Mouse (Mus musculus) forebrain, embryonic 10.5 days (tissue): ENCODE measurements at regions not wholly inside any gene's neighbourhood (a gene's known extent, or its start where the extent isn't known, plus 50 kb on each side); places are given as distances from the start of the nearest gene placed in this dataset.

Experiments used
- DNase-seq: peaks from one replicate; pipeline ENCODE4 v3.0.0-alpha.2; 2017; ENCODE audit warnings: low spot score; ENCODE audit errors: extremely low spot score
- H3K27ac ChIP-seq: fragments of 300-500 bp; sonication (generic); 2 replicates; pipeline ENCODE4 v1.5.1; 2016; ENCODE audit warnings: mild to moderate bottlenecking
- H3K27me3 ChIP-seq: fragments of 300-500 bp; sonication (generic); 2 replicates; pipeline ENCODE4 v1.6.1; 2016; ENCODE audit warnings: mild to moderate bottlenecking; ENCODE audit not compliant: poor library complexity, severe bottlenecking
- H3K36me3 ChIP-seq: fragments of 300-500 bp; sonication (generic); replicated peaks from 2 replicates; pipeline ENCODE4 v1.6.1; 2016; ENCODE audit warnings: mild to moderate bottlenecking, moderate library complexity
- H3K4me1 ChIP-seq: fragments of 300-500 bp; sonication (generic); 2 replicates; pipeline ENCODE4 v1.6.1; 2016
- H3K4me3 ChIP-seq: fragments of 300-500 bp; sonication (generic); 2 replicates; pipeline ENCODE4 v1.5.1; 2016; ENCODE audit warnings: mild to moderate bottlenecking, moderate library complexity
- H3K9me3 ChIP-seq: fragments of 300-500 bp; sonication (generic); 2 replicates; pipeline ENCODE4 v1.6.1; 2016; ENCODE audit warnings: mild to moderate bottlenecking, moderate library complexity
- WGBS: fragments of 180-500 bp; shearing (Covaris S2); methylation state at CpG from one replicate; pipeline ENCODE4 v1.1.7; 2016; 5-methylcytosine and 5-hydroxymethylcytosine counted together

DNA sequence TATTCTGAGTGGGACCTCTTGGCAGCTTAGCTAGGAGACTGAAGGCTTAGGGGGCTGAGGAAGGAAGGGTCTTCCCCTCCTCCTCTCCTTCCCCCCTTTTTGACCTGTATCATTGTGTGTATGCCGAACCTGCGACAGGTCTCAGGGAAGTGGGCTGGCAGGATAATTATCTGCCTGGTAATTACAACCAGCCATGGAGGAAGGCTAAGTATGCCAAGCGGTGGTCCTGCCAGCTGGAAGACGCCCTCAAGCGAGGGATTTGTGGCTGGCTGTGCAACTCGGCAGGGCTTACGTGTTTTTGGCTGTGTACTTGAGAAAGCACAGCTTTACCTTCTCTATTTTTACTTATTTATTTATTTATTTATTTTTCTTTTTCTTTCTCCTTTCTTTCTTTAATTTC is 347.7 kb downstream of the Med13l start:
- Histone ChIP-seq H3K27ac (no peak overlapping the region), H3K9me3 (peaks cover 10% of the 10 kb centered on the region), H3K4me1 (peaks cover 4% of the 10 kb centered on the region; the same call in 1 of the 2 replicates), H3K27me3 (0 out of 2 replicates have a peak, but pooled peaks cover 8% of the 10 kb centered on the region), H3K36me3 (no peaks in the 10 kb centered on the region), H3K4me3 (no peak overlapping the region)
- WGBS, result 69% methylated on average over 7 of the region's 7 CpGs
- no peak for DNase-seq

DNA sequence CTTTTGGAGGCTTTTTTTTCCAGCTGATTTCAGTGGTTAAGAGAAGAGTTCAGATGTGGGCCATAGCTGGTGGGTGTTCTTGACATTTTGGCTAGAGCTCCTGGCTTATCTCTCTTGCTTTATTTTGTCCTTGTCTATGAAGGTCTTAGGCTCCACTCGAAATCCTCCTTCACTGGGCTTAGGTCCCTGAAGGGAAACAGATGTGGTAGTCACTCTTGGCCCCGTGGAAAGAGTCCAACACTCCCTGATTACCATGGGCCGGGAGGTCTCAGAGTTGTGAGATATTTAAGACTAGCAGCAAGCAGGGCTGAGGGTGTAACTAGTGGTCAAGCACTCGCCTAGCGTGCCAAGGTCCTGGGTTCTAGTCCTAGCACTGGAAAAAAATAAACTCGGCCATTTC is 349.3 kb downstream of the Med13l start:
- no peak overlapping the region for H3K27ac ChIP-seq
- 0 out of 2 replicates have a peak, but pooled peaks cover 13% of the 10 kb centered on the region for H3K27me3 ChIP-seq
- 87% methylated on average over 6 of the region's 6 CpGs for WGBS
- no peak for DNase-seq
- no peaks in the 10 kb centered on the region for H3K9me3 ChIP-seq
- H3K4me1 ChIP-seq, result peaks cover 12% of the 10 kb centered on the region
- no peak overlapping the region for H3K4me3 ChIP-seq
- no peaks in the 10 kb centered on the region for H3K36me3 ChIP-seq

DNA sequence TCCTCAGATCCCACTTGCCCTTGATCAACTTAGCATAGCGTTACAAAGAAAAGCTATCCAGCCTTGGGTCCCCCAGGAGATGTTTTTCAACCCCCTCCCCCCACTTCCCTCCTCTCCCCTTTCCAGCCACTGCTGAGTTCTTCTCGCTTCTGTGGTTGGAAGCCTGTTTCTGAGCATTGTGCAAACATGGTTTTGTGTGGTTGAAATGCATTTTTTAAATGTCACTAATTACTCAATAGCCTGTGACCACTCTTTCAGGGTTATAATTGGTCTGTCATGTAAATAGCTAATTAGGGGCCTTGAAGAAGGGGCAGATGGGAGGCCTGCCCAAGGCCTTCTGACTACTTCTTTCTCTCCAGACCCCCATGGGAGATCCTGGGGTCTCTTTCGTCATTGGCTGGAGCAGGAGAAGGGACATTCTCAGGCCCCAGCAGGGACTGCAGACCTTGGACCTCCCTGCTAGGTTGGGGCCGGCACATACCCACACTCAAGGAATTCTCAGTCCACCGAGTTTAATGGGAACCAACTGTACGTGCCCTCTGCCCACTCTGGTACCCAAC is 353.8 kb downstream of the Med13l start:
- Histone ChIP-seq H3K4me3 (no peak overlapping the region), H3K27me3 (peaks cover 17% of the 10 kb centered on the region; the same call in 1 of the 2 replicates), H3K4me1 (peaks cover 8% of the 10 kb centered on the region), H3K9me3 (no peaks in the 10 kb centered on the region), H3K27ac (no peak overlapping the region), H3K36me3 (no peaks in the 10 kb centered on the region)
- 55% methylated on average over 6 of the region's 6 CpGs for WGBS
- DNase-seq, result no peak

DNA sequence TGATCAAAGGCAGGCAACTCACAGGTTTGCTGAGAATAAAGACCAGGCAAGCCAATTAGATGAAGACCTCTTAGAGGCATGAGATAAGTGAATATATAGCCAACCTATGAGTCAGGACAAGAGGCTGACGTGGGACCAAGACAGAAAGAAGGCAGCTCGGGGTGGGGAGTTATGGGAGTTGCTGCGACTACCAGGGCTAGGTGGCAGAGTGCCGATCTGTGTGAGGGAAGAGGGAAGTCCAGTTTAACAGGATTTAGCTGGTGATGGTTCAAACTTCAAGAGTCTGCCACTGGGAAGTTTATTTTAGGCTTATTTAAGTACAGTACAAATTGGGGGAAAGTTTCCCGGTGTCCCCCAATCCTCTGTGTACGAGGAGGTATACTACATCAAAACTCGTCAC is 362.9 kb downstream of the Med13l start:
- no peak for DNase-seq
- H3K27ac ChIP-seq, result no peak overlapping the region
- H3K36me3 ChIP-seq, result no peaks in the 10 kb centered on the region
- no peaks in the 10 kb centered on the region for H3K9me3 ChIP-seq
- 90% methylated on average over 7 of the region's 7 CpGs for WGBS
- H3K27me3 ChIP-seq, result peaks cover 30% of the 10 kb centered on the region
- H3K4me1 ChIP-seq, result peaks cover 4% of the 10 kb centered on the region; the same call in 1 of the 2 replicates
- H3K4me3 ChIP-seq, result no peak overlapping the region

DNA sequence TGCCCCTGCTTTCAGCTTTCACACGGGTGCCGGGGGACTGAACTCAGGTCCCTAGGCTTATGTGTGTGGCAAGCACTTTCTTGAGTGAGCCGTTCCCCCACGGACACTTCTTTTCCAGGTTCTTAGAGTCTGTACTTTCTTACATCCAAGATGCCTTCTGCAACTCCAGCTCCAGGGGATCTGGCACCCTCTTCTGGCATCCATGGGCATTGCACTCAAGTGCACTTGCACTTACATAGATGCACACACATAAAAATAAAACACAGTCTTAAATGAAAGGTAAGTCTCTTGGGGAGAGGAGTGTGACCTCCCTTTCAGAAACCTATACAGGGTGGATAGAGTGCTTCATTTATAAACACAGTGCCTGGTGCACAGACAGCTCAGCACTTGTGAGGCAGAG is 368.6 kb downstream of the Med13l start:
- 97% methylated on average over 4 of the region's 4 CpGs for WGBS
- H3K27me3 ChIP-seq, result peaks cover 78% of the 10 kb centered on the region
- peaks cover 11% of the 10 kb centered on the region for H3K4me1 ChIP-seq
- H3K27ac ChIP-seq, result no peak overlapping the region
- H3K9me3 ChIP-seq, result 0 out of 2 replicates have a peak, but pooled peaks cover 2% of the 10 kb centered on the region
- no peak overlapping the region for H3K4me3 ChIP-seq
- DNase-seq, result no peak
- H3K36me3 ChIP-seq, result no peaks in the 10 kb centered on the region

DNA sequence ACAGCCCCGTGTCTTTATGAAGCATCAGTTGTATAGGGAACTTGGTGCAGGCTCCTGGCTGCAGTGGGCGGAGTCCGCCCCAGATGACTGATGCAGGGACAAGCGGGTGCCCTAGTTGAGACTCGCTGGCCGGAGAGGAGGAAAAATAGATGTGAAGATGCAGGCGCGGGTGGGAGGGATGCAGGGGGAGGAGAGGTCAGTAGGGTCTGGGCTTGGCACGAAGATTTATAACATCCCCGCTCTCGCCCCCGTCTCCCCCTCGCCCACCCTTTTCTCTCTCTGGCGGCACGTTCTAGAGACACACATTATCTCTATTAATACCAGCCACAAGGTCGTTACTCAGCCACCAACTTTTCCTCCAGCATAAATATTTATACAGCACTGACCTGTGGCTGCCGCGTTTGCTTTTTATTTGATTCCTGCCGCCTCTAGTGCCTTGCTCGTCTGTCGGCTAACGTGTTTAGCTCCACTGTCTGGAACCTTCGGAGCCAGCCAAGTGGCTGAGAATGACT is 369.6 kb downstream of the Med13l start:
- Histone ChIP-seq H3K27ac (no peak overlapping the region; the same call in 1 of the 2 replicates), H3K36me3 (no peaks in the 10 kb centered on the region), H3K4me3 (peak overlapping the region; percentile 42), H3K4me1 (peaks cover 11% of the 10 kb centered on the region), H3K27me3 (peaks cover 74% of the 10 kb centered on the region), H3K9me3 (0 out of 2 replicates have a peak, but pooled peaks cover 2% of the 10 kb centered on the region)
- 22% methylated on average over 21 of the region's 23 CpGs for WGBS
- no peak for DNase-seq

DNA sequence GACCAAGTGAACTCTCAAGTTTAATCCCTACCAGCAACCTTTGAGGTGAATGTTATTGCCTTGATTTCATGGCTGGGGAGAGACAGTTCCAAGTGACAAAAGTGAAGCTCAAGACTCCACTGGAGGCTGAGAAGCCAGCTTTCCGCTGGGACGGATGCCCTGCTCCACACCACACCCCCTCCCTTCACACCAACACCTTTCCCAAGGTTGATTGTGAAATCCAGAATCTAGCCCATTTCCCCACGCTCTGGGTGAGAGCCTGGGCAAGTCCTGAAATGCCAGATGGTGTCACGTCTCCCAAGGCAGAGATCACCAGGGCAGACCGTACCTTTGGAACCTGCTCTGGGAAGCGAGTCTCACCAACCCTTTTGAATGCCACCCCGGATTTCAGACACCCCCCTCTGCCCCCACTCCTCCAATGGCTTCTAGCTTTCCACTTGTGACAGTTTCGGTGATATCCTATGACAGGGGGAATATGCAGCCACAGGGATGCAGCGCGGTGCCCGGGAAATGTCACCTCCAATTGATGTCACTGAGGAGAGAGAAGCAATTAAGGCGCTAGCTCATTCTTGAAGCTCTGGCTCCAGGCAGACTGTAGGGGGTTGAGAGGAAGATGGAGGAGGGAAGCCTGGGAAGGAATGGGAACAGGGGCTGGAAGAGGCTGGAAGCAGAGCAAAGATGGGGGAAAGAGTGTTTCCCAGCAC is 379.0 kb downstream of the Med13l start:
- H3K27me3 ChIP-seq, result peaks cover 85% of the 10 kb centered on the region
- H3K4me3 ChIP-seq, result no peak overlapping the region
- DNase-seq, result no peak
- no peaks in the 10 kb centered on the region for H3K9me3 ChIP-seq
- no peak overlapping the region for H3K27ac ChIP-seq
- 90% methylated on average over 12 of the region's 12 CpGs for WGBS
- H3K4me1 ChIP-seq, result peaks cover 7% of the 10 kb centered on the region
- H3K36me3 ChIP-seq, result no peaks in the 10 kb centered on the region

DNA sequence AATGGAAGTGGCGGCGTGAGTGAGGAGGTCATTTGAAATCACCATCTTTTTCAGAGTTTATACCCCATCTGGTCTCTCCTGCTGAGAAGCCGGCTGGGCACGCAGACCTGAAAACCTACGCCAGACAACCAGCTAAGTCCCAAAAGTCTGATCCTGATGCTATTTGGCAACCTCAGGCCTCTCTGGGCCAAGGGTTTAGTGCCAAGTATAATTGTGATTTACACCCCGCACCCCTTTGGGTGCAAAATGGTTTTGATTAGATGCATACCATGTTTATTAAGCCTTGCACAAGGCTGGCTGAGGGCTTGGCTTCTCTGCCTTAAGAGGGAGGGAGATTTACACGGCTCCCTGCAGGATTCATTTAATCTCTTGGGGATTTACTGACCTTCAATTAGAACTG is 383.8 kb downstream of the Med13l start:
- peaks cover 44% of the 10 kb centered on the region for H3K4me1 ChIP-seq
- H3K4me3 ChIP-seq, result no peak overlapping the region
- peaks cover 99% of the 10 kb centered on the region for H3K27me3 ChIP-seq
- no peaks in the 10 kb centered on the region for H3K36me3 ChIP-seq
- 11% methylated on average over 7 of the region's 7 CpGs for WGBS
- no peak overlapping the region for H3K27ac ChIP-seq
- H3K9me3 ChIP-seq, result no peaks in the 10 kb centered on the region
- DNase-seq, result no peak

DNA sequence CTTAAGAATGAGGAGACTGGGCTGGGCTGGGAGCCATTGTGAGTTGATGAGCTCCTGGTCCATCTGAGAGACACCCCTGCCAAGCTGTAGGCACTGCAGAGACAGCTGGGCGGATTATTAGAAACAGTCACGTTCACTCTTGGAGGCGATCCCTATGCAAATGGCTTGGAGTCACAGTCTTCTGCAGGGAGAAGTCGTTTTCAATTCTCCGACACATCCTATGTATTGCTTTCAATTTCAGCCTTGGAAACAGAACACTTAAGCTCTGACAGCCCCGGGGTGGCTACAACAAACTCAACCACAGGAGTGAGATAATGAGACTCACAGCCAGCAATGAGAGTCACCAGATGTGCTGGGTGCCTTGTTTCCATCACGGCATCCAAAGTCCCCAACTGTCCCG is 385.6 kb downstream of the Med13l start:
- DNase-seq, result no peak
- Histone ChIP-seq H3K9me3 (no peaks in the 10 kb centered on the region), H3K27ac (no peak overlapping the region), H3K27me3 (peaks cover 91% of the 10 kb centered on the region), H3K4me3 (no peak overlapping the region), H3K4me1 (peaks cover 62% of the 10 kb centered on the region), H3K36me3 (no peaks in the 10 kb centered on the region)
- 17% methylated on average over 8 of the region's 8 CpGs for whole genome bisulfite sequencing

DNA sequence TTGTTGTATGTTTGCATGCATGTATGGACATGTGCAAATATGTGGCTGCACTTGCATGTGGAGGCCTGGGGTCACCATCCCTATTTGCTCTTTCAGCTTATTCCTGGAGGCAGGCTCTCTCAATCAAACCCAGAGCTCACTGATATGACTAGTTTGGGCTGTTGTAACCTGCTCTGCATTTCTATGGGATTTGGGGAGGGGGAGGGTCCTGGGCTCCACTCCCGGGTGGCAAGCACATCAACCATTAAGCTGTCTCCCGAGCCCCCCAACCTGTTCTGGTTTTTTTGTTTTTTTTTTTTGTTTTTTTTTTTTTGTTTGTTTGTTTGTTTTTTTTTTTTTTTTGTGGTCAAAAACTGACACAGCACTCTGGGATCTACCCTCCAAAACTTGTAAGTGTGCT is 386.5 kb downstream of the Med13l start:
- 10% methylated on average over 2 of the region's 2 CpGs for WGBS
- Histone ChIP-seq H3K27ac (no peak overlapping the region), H3K27me3 (peaks cover 82% of the 10 kb centered on the region), H3K36me3 (no peaks in the 10 kb centered on the region), H3K4me3 (no peak overlapping the region), H3K4me1 (peaks cover 64% of the 10 kb centered on the region), H3K9me3 (no peaks in the 10 kb centered on the region)
- DNase-seq, result no peak

DNA sequence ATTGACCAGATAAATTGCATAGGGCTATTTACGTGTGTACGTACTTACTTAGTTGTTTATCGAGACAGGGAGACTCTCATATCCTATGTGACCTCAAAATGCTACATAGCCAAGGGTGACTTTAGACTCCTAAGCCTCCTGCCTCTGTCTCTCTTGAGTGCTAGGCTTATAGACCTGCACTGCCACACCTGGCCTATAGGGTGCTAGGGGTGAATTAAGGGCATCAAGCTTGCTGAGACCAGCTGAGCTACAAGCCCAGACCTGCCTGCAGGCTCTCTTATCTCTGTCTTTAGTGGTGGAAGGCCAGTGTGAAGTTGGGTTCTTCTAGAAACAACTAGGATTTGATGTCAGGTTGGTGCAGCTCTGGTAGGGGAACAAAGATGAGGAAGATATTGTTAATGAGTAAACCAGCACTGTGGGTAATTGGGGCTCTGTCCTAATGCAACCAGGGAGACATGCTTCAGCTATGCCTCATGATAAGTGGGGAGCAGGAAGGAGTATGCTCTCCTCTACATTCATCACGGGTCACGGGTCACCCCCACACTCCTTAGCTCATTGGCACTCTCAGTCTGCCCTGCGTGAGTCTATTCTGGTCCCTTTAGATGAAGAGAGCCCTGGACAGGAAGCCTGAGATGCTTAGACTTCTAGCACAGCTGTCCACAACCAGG is 387.8 kb downstream of the Med13l start:
- WGBS, result 83% methylated on average over 6 of the region's 6 CpGs
- Histone ChIP-seq H3K9me3 (no peaks in the 10 kb centered on the region), H3K4me1 (peaks cover 64% of the 10 kb centered on the region), H3K4me3 (no peak overlapping the region), H3K36me3 (no peaks in the 10 kb centered on the region), H3K27ac (no peak overlapping the region), H3K27me3 (peaks cover 69% of the 10 kb centered on the region)
- DNase-seq, result no peak

DNA sequence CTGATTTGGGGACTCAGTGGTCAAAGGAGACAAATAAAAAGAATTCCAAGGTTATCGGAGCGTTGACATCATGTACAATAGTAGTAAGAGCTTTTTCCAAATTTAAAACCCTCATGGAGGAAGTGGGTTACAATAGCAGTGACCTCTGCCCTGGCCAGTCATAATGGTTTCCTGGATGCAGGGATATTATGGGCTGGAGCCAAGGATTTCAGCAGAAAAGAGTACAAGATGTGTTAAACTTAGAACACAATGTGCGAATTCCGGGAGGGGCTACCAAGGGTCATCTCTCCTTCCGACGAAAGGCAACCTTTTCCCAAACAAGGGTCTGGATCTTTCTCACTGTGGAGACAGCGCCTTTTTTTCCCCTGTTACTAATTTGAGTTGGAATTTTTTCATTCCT is 390.6 kb downstream of the Med13l start:
- Histone ChIP-seq H3K27me3 (peaks cover 41% of the 10 kb centered on the region), H3K9me3 (no peaks in the 10 kb centered on the region), H3K27ac (no peak overlapping the region), H3K4me1 (peaks cover 41% of the 10 kb centered on the region), H3K4me3 (no peak overlapping the region), H3K36me3 (no peaks in the 10 kb centered on the region)
- no peak for DNase-seq
- WGBS, result 82% methylated on average over 7 of the region's 7 CpGs

DNA sequence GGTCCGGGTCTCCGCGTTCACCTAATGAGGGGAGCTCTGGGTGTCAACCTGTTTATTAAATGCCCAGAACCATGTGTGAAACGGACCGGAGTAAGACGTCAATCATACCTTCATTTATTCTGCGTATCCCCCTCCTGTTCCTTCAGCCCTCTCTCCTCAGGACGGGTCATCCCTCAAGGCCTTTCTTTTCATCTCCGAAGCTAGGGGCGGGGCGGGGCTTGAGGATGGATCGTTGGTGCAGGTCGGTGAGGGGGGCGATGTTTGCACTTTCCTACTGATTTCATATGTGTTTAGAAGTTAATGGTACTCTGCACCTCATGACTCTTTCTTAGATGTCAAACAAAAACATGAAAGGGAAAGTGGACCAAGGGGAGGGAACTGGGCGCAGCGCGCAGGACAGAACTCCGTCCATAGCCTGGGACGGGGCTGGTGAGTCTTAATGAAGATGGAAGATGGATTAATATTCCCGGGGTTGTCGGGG is 400.1 kb downstream of the Med13l start:
- no peak overlapping the region for H3K27ac ChIP-seq
- WGBS, result 90% methylated on average over 21 of the region's 21 CpGs
- no peak overlapping the region for H3K4me3 ChIP-seq
- peaks cover 22% of the 10 kb centered on the region; the same call in 1 of the 2 replicates for H3K27me3 ChIP-seq
- H3K9me3 ChIP-seq, result no peaks in the 10 kb centered on the region; the same call in 1 of the 2 replicates
- DNase-seq, result no peak
- 0 out of 2 replicates have a peak, but pooled peaks cover 4% of the 10 kb centered on the region for H3K4me1 ChIP-seq
- no peaks in the 10 kb centered on the region for H3K36me3 ChIP-seq
